Mouse (Mus musculus) heart, postnatal 0 days (tissue): ENCODE results near the gene Usp40. TPM values are rescaled to one million over a fixed set of nuclear protein-coding genes. Genes with fewer than 3 reads are reported as not detected.

Experiments
- ATAC-seq: fragments of 200-750 bp; cut with Nextera tagmentation; 2 replicates; pipeline ENCODE4 v1.8.0; 2017; ENCODE audit warnings: low read depth, moderate number of reproducible peaks, moderate library complexity; ENCODE audit not compliant: insufficient read depth
- DNase-seq: peaks from one replicate; pipeline ENCODE4 v3.0.0-alpha.2; 2016; ENCODE audit warnings: low spot score
- H3K27ac ChIP-seq: fragments of 300-500 bp; sonication (generic); 2 replicates; pipeline ENCODE4 v1.5.1; 2014; ENCODE audit warnings: low read depth, mild to moderate bottlenecking
- H3K27me3 ChIP-seq: fragments of 300-500 bp; sonication (generic); 2 replicates; pipeline ENCODE4 v1.6.1; 2014; ENCODE audit warnings: low read length, mixed read lengths; ENCODE audit not compliant: control insufficient read depth, insufficient read depth
- H3K36me3 ChIP-seq: fragments of 300-500 bp; sonication (generic); replicated peaks from 2 replicates; pipeline ENCODE4 v1.6.1; 2014; ENCODE audit warnings: low read length, mixed read lengths; ENCODE audit not compliant: control insufficient read depth, insufficient read depth
- H3K4me1 ChIP-seq: fragments of 300-500 bp; sonication (generic); 2 replicates; pipeline ENCODE4 v1.6.1; 2014; ENCODE audit warnings: antibody characterized with exemption; ENCODE audit not compliant: control insufficient read depth, insufficient read depth
- H3K4me2 ChIP-seq: fragments of 300-500 bp; sonication (generic); 2 replicates; pipeline ENCODE4 v1.6.1; 2014; ENCODE audit warnings: low read depth, mild to moderate bottlenecking, low read length, moderate library complexity
- H3K4me3 ChIP-seq: fragments of 300-500 bp; sonication (generic); 2 replicates; pipeline ENCODE4 v1.5.1; 2014; ENCODE audit warnings: low read depth, low read length
- H3K9ac ChIP-seq: fragments of 300-500 bp; sonication (generic); replicated peaks from 2 replicates; pipeline ENCODE4 v1.6.1; 2014; ENCODE audit warnings: low read depth, low read length, mixed read lengths
- H3K9me3 ChIP-seq: fragments of 300-500 bp; sonication (generic); replicated peaks from 2 replicates; pipeline ENCODE4 v1.6.1; 2016; ENCODE audit warnings: low read length; ENCODE audit not compliant: control insufficient read depth
- CTCF ChIP-seq: IDR thresholded peaks from 2 replicates; pipeline ENCODE4 v1.5.1; 2016; ENCODE audit warnings: antibody characterized with exemption, control low read depth, low read depth
- EP300 ChIP-seq: IDR thresholded peaks from 2 replicates; pipeline ENCODE4 v1.6.1; 2016; ENCODE audit warnings: antibody characterized with exemption, low read depth
- WGBS: fragments of 180-500 bp; shearing (Covaris S2); extraction: QIAGEN DNeasy Blood & Tissue Kit; methylation state at CpG from one replicate; pipeline ENCODE4 v1.1.7; 2014; 5-methylcytosine and 5-hydroxymethylcytosine counted together
- polyA plus RNA-seq: library from polyadenylated mRNA; unstranded; fragments of >200 nt; fragmentation: Nextera tagmentation; extraction: Ambion mirVana; gene quantifications from 2 replicates; pipeline ENCODE4 v1.2.1, GENCODE M21; 2015
- total RNA-seq: library from RNA; depleted of rRNA; stranded (reverse); fragments of >200 nt; gene quantifications from 2 replicates; pipeline ENCODE4 v1.2.3, GENCODE M21; 2014; ENCODE audit warnings: low replicate concordance

The Usp40 gene
- total and polyA plus RNA-seq, 2 experiments from 2014 or later, result 18.6 to 27.4 TPM

DNA sequence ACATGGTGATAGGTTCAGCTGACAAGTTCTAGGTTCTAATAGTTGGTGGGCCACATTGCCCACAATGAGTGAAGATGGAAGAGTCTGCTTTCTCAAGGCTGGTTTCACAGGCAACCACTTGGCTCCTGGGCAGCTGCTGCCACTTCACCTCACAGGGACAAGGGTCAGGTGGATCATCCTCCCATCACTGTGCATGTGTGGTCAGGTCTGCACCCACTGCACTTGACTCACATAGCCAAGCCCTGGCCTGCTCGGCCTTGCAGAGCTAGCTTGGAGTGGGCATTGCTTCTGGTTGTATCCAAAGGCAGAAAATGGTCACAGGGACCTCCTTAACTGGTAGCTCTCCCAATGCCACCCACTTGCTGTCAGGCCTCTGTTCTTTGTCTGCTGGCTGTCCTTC, 66.6 kb downstream of the Usp40 start:
- H3K4me3 ChIP-seq, result no peak overlapping the region
- 74% methylated on average over 1 of the region's 1 CpGs for WGBS
- no peak for ATAC-seq

DNA sequence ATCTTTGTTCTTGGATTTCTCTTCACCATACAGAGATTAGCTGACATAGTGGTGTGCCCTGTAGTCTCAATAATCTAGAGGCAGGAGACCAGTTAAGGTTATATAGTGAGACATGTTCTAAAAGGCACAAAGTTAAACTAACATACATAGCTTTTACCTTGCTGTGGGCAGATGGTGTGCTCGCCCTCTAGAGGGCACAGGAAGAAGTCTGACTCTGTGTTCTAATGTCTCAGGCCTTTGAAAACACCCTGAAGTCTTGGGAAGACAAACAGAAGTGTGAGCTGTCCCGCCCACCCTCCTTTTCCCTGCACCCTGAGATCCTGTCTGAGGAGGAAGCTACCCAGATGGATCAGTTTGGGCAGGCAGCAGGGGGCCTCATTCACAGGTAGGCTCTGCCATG, 71.8 kb downstream of the Usp40 start:
- H3K27ac ChIP-seq, result no peak overlapping the region
- no peaks in the 10 kb centered on the region for H3K27me3 ChIP-seq
- 55% methylated on average over 2 of the region's 2 CpGs for WGBS
- ATAC-seq, result no peak
- DNase-seq, result peak; percentile 24
- H3K4me1 ChIP-seq, result no peaks in the 10 kb centered on the region
- TF ChIP-seq CTCF (peak; percentile 54), EP300 (no peak)
- no peak overlapping the region for H3K9ac ChIP-seq
- peaks cover 82% of the 10 kb centered on the region for H3K36me3 ChIP-seq
- H3K9me3 ChIP-seq, result no peaks in the 10 kb centered on the region
- no peak overlapping the region for H3K4me3 ChIP-seq
- H3K4me2 ChIP-seq, result no peak overlapping the region

More for the DNA sequence above, 66.6 kb downstream of the Usp40 start:
- DNase-seq, result no peak
- TF ChIP-seq EP300 (no peak), CTCF (no peak)
- H3K36me3 ChIP-seq, result peaks cover 97% of the 10 kb centered on the region
- no peak overlapping the region for H3K9ac ChIP-seq
- no peak overlapping the region for H3K27ac ChIP-seq
- H3K4me2 ChIP-seq, result no peak overlapping the region
- no peaks in the 10 kb centered on the region for H3K27me3 ChIP-seq
- no peaks in the 10 kb centered on the region for H3K9me3 ChIP-seq
- H3K4me1 ChIP-seq, result no peaks in the 10 kb centered on the region

DNA sequence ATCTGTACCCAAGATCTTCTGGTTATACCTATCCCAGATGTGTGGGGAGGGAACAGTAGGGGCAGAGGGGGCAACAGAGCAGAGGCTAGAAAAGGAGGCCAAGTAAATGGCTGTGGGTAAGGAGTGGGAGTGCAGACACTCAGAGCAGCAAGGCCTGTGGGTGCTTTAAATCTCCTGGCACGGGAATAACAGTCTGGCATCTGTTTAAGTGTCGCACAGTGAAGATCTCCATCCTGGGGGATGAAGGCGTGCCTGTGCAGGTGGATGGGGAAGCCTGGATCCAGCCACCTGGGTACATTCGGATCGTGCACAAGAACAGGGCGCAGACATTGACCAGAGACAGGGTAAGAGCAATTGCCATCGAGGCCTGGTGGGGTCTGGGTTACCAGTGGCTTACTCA, 72.3 kb downstream of the Usp40 start:
- no peak overlapping the region for H3K4me3 ChIP-seq
- H3K27ac ChIP-seq, result no peak overlapping the region
- ATAC-seq (no peak), DNase-seq (no peak)
- 88% methylated on average over 7 of the region's 7 CpGs for WGBS
- H3K4me2 ChIP-seq, result no peak overlapping the region
- no peaks in the 10 kb centered on the region for H3K4me1 ChIP-seq
- no peaks in the 10 kb centered on the region for H3K27me3 ChIP-seq
- H3K9me3 ChIP-seq, result no peaks in the 10 kb centered on the region
- no peak overlapping the region for H3K9ac ChIP-seq
- H3K36me3 ChIP-seq, result peaks cover 82% of the 10 kb centered on the region
- TF ChIP-seq EP300, result no peak
- TF ChIP-seq CTCF, result no peak

DNA sequence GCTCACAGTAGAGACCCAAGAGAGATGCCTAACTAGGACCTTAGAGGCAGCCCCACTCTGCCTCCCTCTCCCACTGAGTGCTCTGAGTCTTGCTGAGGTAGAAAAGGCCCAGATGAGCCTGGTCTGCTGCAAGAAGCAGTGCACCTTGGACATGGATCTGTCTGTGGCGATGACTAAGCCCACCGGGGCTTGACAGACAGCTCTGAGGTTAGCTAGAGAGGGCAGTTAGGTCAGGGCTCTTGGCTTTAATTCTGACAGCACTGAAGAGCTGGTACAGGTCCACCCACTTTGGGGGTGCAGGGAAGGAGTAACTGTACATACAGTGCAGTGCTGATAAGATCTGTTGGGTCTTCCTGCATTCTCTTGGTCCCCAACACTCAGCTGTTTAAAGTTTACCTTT, 72.8 kb downstream of the Usp40 start:
- TF ChIP-seq CTCF (no peak), EP300 (no peak)
- no peak overlapping the region for H3K27ac ChIP-seq
- no peak overlapping the region for H3K4me2 ChIP-seq
- H3K27me3 ChIP-seq, result no peaks in the 10 kb centered on the region
- H3K4me1 ChIP-seq, result no peaks in the 10 kb centered on the region
- ATAC-seq (no peak), DNase-seq (no peak)
- H3K9me3 ChIP-seq, result no peaks in the 10 kb centered on the region
- H3K9ac ChIP-seq, result no peak overlapping the region
- 77% methylated on average over 2 of the region's 2 CpGs for WGBS
- peaks cover 81% of the 10 kb centered on the region for H3K36me3 ChIP-seq
- no peak overlapping the region for H3K4me3 ChIP-seq

DNA sequence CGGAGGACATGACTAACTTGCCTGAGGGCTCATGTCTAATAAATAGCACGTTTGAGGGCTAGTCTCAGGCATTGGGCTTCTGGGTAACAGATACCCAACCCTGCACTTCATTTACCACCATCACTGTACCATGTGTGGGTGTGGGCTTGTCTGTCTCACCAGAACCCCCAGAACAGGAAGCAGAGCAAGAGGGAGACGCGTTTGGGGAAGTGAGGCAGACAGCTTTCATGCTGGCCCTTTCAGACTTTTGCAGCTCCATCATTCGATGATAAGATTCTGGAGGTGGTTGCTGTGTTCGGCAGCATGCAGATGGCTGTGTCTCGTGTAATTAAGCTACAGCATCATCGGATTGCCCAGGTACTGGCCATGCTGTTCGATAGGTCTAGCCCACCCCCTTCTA, 73.3 kb downstream of the Usp40 start:
- Histone ChIP-seq H3K9me3 (no peaks in the 10 kb centered on the region), H3K4me2 (no peak overlapping the region), H3K9ac (no peak overlapping the region), H3K4me1 (no peaks in the 10 kb centered on the region), H3K4me3 (no peak overlapping the region), H3K27me3 (no peaks in the 10 kb centered on the region), H3K36me3 (peaks cover 81% of the 10 kb centered on the region), H3K27ac (no peak overlapping the region)
- no peak for ATAC-seq
- WGBS, result 80% methylated on average over 9 of the region's 9 CpGs
- no peak for DNase-seq
- TF ChIP-seq CTCF (no peak), EP300 (no peak)

DNA sequence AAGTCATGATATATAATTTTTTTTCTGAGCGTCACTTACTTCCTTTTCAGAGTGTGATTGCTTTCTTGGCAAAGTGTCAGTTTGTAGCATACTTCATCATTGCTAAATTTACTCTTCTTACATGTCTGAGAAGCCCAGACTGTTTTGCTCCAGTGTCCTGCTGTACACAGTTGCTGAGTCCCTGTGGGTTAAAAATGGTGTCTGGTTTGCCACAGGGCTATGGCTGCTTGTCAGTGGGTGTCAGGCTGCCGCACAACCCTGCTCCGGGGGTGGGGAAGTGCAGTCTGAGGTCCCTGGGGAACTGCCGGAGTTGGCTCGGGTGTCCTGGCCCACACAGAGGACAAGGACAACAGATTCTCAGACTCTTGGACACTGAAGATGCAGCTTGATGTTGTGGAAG, 75.3 kb downstream of the Usp40 start:
- Histone ChIP-seq H3K4me2 (no peak overlapping the region), H3K9ac (no peak overlapping the region), H3K36me3 (peaks cover 79% of the 10 kb centered on the region), H3K27ac (peak overlapping the region; percentile 30), H3K27me3 (no peaks in the 10 kb centered on the region), H3K4me3 (no peak overlapping the region), H3K9me3 (no peaks in the 10 kb centered on the region), H3K4me1 (no peaks in the 10 kb centered on the region)
- ATAC-seq (peak; percentile 48; the same call in 1 of the 2 replicates), DNase-seq (peak; percentile 24)
- WGBS, result 38% methylated on average over 5 of the region's 5 CpGs
- TF ChIP-seq CTCF (no peak), EP300 (no peak)
